Mouse (Mus musculus) bone marrow, adult 2 months (tissue): ENCODE results near the gene Sik1.

Experiments used
- CTCF ChIP-seq: fragments of 200-500 bp; IDR thresholded peaks from 2 replicates; pipeline ENCODE4 v1.5.1; 2011; ENCODE audit warnings: low read length, control low read depth; ENCODE audit not compliant: control insufficient read depth, insufficient read depth
- POLR2A ChIP-seq: fragments of 200-500 bp; IDR thresholded peaks from 2 replicates; pipeline ENCODE4 v1.6.1; 2011; ENCODE audit warnings: low read depth, mild to moderate bottlenecking, control low read depth, low read length, borderline replicate concordance; ENCODE audit not compliant: control insufficient read depth

- no peak; the same call in 1 of the 2 replicates for TF ChIP-seq POLR2A
- no peak for TF ChIP-seq CTCF
These were observed 49.7 kb upstream of the Sik1 start for GRCm38 (mm10) chr17:31905201-31905790.
